Mouse (Mus musculus): Measurements from ENCODE around the gene AI467606. TPM values are rescaled to one million over a fixed set of nuclear protein-coding genes. Genes with fewer than 3 reads are reported as not detected.

The AI467606 gene
- polyA plus RNA-seq, 1 experiment from 2014 or later = 0.47 TPM

GRCm38 (mm10) chr7:127102148-127102547 lies 11.0 kb downstream of the AI467606 start:
- Histone ChIP-seq H3K27ac (ENCODE audit: low read depth, low read length) (no peak overlapping the region), H3K27me3 (ENCODE audit: control insufficient read depth, insufficient read depth, low read length) (no peaks in the 10 kb centered on the region), H3K9ac (ENCODE audit: low read length) (no peak overlapping the region), H3K4me2 (ENCODE audit: low read depth, low read length, severe bottlenecking) (no peak overlapping the region), H3K4me1 (replicated peaks; ENCODE audit: control insufficient read depth, insufficient read depth, low read length) (peaks cover 2% of the 10 kb centered on the region; the same call in 1 of the 2 replicates), H3K36me3 (ENCODE audit: control insufficient read depth, insufficient read depth, low read length) (no peaks in the 10 kb centered on the region), H3K9me3 (ENCODE audit: control insufficient read depth, low read length) (no peaks in the 10 kb centered on the region), H3K4me3 (ENCODE audit: low read depth, low read length) (no peak overlapping the region)
- 74% methylated on average over 6 of the region's 6 CpGs for WGBS
- DNase-seq (ENCODE audit: low spot score) (peak; percentile 17), ATAC-seq (replicated peaks; ENCODE audit: low FRiP score) (no peak)

DNA sequence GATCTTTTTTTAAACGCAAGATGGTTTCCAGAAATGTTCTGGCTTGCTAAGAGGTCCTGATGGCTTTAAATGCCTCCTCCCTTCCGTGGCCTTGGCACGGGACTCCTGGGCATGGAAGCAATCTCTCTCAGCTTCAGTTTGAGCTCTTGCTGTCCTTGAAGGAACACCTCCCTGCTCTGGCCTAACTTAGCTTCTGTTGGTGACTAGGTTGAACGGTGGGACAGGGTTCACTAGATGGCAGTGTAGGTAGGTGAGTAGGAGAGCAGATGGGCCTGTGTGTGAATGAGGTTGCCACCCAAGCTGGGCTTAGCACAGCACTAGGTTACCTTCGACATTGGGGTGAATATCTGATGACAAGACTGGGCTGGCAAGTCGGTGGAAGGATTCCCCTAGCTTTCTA lies 12.8 kb downstream of the AI467606 start:
- Histone ChIP-seq H3K4me3 (ENCODE audit: low read depth, low read length) (no peak overlapping the region), H3K4me2 (ENCODE audit: low read depth, low read length, severe bottlenecking) (no peak overlapping the region), H3K9ac (ENCODE audit: low read length) (peak overlapping the region; percentile 67; the same call in 1 of the 2 replicates), H3K27me3 (ENCODE audit: control insufficient read depth, insufficient read depth, low read length) (no peaks in the 10 kb centered on the region), H3K9me3 (ENCODE audit: control insufficient read depth, low read length) (no peaks in the 10 kb centered on the region), H3K4me1 (replicated peaks; ENCODE audit: control insufficient read depth, insufficient read depth, low read length) (peaks cover 2% of the 10 kb centered on the region; the same call in 1 of the 2 replicates), H3K36me3 (ENCODE audit: control insufficient read depth, insufficient read depth, low read length) (no peaks in the 10 kb centered on the region), H3K27ac (ENCODE audit: low read depth, low read length) (no peak overlapping the region)
- no peak for DNase-seq (ENCODE audit: low spot score)
- ATAC-seq (replicated peaks; ENCODE audit: low FRiP score) = no peak
- WGBS = 65% methylated on average over 6 of the region's 6 CpGs

- ATAC-seq (replicated peaks; ENCODE audit: low FRiP score) (peak; percentile 82), DNase-seq (ENCODE audit: low spot score) (peak; percentile 86)
- Histone ChIP-seq H3K4me1 (replicated peaks; ENCODE audit: control insufficient read depth, insufficient read depth, low read length) (peaks cover 2% of the 10 kb centered on the region; the same call in 1 of the 2 replicates), H3K27ac (ENCODE audit: low read depth, low read length) (0 out of 2 replicates have a peak overlapping the region, but pooled peaks have one; percentile 25), H3K9me3 (ENCODE audit: control insufficient read depth, low read length) (no peaks in the 10 kb centered on the region), H3K36me3 (ENCODE audit: control insufficient read depth, insufficient read depth, low read length) (no peaks in the 10 kb centered on the region), H3K9ac (ENCODE audit: low read length) (peak overlapping the region; percentile 67), H3K4me2 (ENCODE audit: low read depth, low read length, severe bottlenecking) (peak overlapping the region; percentile 52), H3K4me3 (ENCODE audit: low read depth, low read length) (peak overlapping the region; percentile 27; the same call in 1 of the 2 replicates), H3K27me3 (ENCODE audit: control insufficient read depth, insufficient read depth, low read length) (no peaks in the 10 kb centered on the region)
- 16% methylated on average over 17 of the region's 17 CpGs for WGBS
Observed at GRCm38 (mm10) chr7:127104560-127105332, 13.6 kb downstream of the AI467606 start.

DNA sequence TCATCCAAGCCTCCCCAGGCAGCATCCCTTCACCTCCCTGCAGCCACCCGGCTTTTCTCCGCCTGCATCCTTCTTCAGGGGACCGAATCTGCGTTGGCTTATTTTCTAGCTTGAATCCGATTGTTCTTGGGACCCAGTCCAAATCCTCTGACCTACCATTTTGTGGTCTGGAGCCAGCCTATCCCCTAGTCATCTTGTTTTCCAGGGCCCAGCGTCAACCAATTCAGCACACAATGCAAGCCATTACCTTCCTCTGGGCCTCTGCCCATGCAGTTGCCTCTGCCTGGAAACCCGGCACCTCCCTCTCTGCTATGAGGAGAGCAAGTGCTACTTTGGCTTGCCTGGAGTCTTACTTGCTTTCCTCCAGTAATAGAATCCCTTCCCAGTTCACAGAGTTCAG lies 14.4 kb downstream of the AI467606 start:
- DNase-seq (ENCODE audit: low spot score) = no peak

GRCm38 (mm10) chr7:127110239-127111007 lies 19.3 kb downstream of the AI467606 start:
- Histone ChIP-seq H3K27me3 (ENCODE audit: control insufficient read depth, insufficient read depth, low read length) (no peaks in the 10 kb centered on the region), H3K9me3 (ENCODE audit: control insufficient read depth, low read length) (no peaks in the 10 kb centered on the region), H3K9ac (ENCODE audit: low read length) (no peak overlapping the region), H3K4me2 (ENCODE audit: low read depth, low read length, severe bottlenecking) (no peak overlapping the region), H3K4me3 (ENCODE audit: low read depth, low read length) (no peak overlapping the region), H3K36me3 (ENCODE audit: control insufficient read depth, insufficient read depth, low read length) (no peaks in the 10 kb centered on the region), H3K27ac (ENCODE audit: low read depth, low read length) (no peak overlapping the region), H3K4me1 (replicated peaks; ENCODE audit: control insufficient read depth, insufficient read depth, low read length) (no peaks in the 10 kb centered on the region)
- DNase-seq (ENCODE audit: low spot score) = peak; percentile 84
- peak; percentile 64 for ATAC-seq (replicated peaks; ENCODE audit: low FRiP score)
- WGBS = 54% methylated on average over 18 of the region's 18 CpGs

More for the DNA sequence above, 14.4 kb downstream of the AI467606 start:
- Histone ChIP-seq H3K27ac (ENCODE audit: low read depth, low read length) (no peak overlapping the region), H3K4me2 (ENCODE audit: low read depth, low read length, severe bottlenecking) (no peak overlapping the region), H3K36me3 (ENCODE audit: control insufficient read depth, insufficient read depth, low read length) (no peaks in the 10 kb centered on the region), H3K9ac (ENCODE audit: low read length) (no peak overlapping the region), H3K27me3 (ENCODE audit: control insufficient read depth, insufficient read depth, low read length) (no peaks in the 10 kb centered on the region), H3K4me3 (ENCODE audit: low read depth, low read length) (no peak overlapping the region), H3K4me1 (replicated peaks; ENCODE audit: control insufficient read depth, insufficient read depth, low read length) (peaks cover 2% of the 10 kb centered on the region; the same call in 1 of the 2 replicates), H3K9me3 (ENCODE audit: control insufficient read depth, low read length) (no peaks in the 10 kb centered on the region)
- 66% methylated on average over 7 of the region's 7 CpGs for WGBS
- ATAC-seq (replicated peaks; ENCODE audit: low FRiP score) = no peak

DNA sequence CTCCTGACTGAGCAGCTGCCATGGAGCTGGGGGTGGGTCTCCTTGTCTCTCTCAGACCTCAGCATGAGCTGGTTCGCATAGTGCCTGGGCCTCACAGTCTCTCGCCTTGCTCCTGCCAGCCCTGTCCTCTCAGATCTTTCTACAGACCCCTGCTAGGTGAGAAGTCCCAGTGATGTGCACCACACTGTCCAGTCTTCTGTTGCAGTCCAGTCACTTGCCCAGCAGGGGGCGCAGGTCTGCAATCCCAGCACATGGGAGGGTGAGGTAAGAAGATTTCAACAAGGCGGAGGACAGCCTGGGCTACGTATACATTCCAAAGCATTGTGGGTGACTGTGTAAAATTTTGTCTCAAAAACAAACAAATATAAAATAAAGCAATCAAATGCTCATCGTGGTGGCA lies 20.3 kb downstream of the AI467606 start:
- Histone ChIP-seq H3K36me3 (ENCODE audit: control insufficient read depth, insufficient read depth, low read length) (no peaks in the 10 kb centered on the region), H3K9me3 (ENCODE audit: control insufficient read depth, low read length) (no peaks in the 10 kb centered on the region), H3K9ac (ENCODE audit: low read length) (no peak overlapping the region), H3K27ac (ENCODE audit: low read depth, low read length) (no peak overlapping the region), H3K4me1 (replicated peaks; ENCODE audit: control insufficient read depth, insufficient read depth, low read length) (no peaks in the 10 kb centered on the region), H3K27me3 (ENCODE audit: control insufficient read depth, insufficient read depth, low read length) (no peaks in the 10 kb centered on the region), H3K4me2 (ENCODE audit: low read depth, low read length, severe bottlenecking) (no peak overlapping the region), H3K4me3 (ENCODE audit: low read depth, low read length) (no peak overlapping the region)
- DNase-seq (ENCODE audit: low spot score) (peak; percentile 83), ATAC-seq (replicated peaks; ENCODE audit: low FRiP score) (peak; percentile 49; the same call in 1 of the 2 replicates)
- WGBS = 54% methylated on average over 6 of the region's 6 CpGs

DNA sequence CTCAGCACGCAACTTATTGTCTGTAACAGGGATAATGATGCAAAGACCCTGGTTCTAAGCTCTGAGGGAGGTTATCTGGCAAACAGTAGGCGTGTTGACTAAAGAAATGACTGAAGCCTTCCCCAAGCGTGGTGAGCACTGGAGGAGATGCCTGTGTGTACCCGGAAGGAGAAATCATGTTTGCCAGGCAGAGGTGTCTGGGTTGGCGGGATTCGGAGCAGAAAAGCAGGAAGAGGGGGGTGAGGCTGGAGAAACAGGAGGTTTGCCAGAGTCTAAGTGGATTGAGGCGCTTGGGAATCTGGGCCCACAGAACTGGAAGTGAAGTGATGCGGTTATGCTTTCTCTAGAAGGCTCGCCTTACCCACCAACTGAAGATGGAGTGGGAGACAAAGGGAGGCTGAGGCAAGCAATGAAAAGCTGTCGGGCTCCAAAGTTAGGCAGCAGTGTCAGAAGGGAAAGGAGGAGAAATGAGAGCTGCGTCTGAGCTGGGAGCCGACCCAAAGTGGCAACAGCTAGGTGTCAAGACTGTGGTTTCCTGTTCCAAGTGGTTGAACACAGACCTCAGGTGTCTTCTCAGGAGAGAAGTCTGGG lies 21.2 kb downstream of the AI467606 start:
- Histone ChIP-seq H3K9me3 (ENCODE audit: control insufficient read depth, low read length) (no peaks in the 10 kb centered on the region), H3K4me2 (ENCODE audit: low read depth, low read length, severe bottlenecking) (no peak overlapping the region), H3K27me3 (ENCODE audit: control insufficient read depth, insufficient read depth, low read length) (no peaks in the 10 kb centered on the region), H3K36me3 (ENCODE audit: control insufficient read depth, insufficient read depth, low read length) (no peaks in the 10 kb centered on the region), H3K4me3 (ENCODE audit: low read depth, low read length) (no peak overlapping the region), H3K4me1 (replicated peaks; ENCODE audit: control insufficient read depth, insufficient read depth, low read length) (no peaks in the 10 kb centered on the region), H3K9ac (ENCODE audit: low read length) (no peak overlapping the region), H3K27ac (ENCODE audit: low read depth, low read length) (no peak overlapping the region)
- no peak for ATAC-seq (replicated peaks; ENCODE audit: low FRiP score)
- WGBS = 82% methylated on average over 12 of the region's 12 CpGs
- no peak for DNase-seq (ENCODE audit: low spot score)

DNA sequence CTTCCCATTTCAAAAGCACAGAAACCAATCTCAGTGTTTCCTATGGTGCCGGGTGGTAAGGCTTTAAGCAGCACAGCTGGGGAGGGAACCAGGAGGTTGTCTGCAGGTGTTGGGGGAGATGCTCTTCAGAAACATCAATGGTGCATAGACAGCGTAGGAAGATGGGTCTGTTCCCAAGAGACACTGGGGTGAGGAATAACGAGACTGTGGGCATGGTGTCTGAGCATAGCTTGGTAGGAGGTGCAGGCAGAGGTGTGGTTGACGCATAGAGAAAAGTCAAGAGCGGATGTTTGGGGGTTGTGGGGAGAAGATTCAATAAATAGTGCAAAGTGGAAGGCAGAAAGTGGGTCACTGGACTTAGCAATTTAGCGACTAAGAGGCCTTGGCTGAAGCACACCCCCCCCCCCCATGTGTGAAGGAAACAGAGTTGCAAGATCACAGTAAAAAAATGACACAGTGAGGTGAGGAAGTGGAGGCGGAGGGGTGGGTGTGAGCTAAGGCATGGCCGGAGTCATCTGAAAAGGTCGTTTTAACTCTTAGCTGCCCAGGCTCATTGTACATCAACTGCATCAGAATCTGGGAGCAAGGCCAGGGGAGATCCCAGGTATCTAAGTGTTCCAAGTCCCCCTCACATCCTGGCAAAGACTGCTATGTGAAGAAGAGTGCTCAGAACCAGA lies 21.9 kb downstream of the AI467606 start:
- Histone ChIP-seq H3K9me3 (ENCODE audit: control insufficient read depth, low read length) (no peaks in the 10 kb centered on the region), H3K4me2 (ENCODE audit: low read depth, low read length, severe bottlenecking) (no peak overlapping the region), H3K4me3 (ENCODE audit: low read depth, low read length) (no peak overlapping the region), H3K27ac (ENCODE audit: low read depth, low read length) (no peak overlapping the region), H3K4me1 (replicated peaks; ENCODE audit: control insufficient read depth, insufficient read depth, low read length) (no peaks in the 10 kb centered on the region), H3K36me3 (ENCODE audit: control insufficient read depth, insufficient read depth, low read length) (no peaks in the 10 kb centered on the region), H3K27me3 (ENCODE audit: control insufficient read depth, insufficient read depth, low read length) (no peaks in the 10 kb centered on the region), H3K9ac (ENCODE audit: low read length) (no peak overlapping the region)
- DNase-seq (ENCODE audit: low spot score) (no peak), ATAC-seq (replicated peaks; ENCODE audit: low FRiP score) (no peak)
- WGBS = 51% methylated on average over 9 of the region's 9 CpGs

All from forebrain, embryonic 11.5 days (tissue).